Mouse (Mus musculus) limb, embryonic 15.5 days (tissue): ENCODE data around the gene Cntnap1. TPM values are rescaled to one million over a fixed set of nuclear protein-coding genes. Genes with fewer than 3 reads are reported as not detected.

Experiments
- ATAC-seq: fragments of 200-750 bp; cut with Nextera tagmentation; 2 replicates; pipeline ENCODE4 v1.8.0; 2017; ENCODE audit warnings: low read depth, moderate TSS enrichment; ENCODE audit not compliant: insufficient number of reproducible peaks, low FRiP score, low TSS enrichment
- H3K27ac ChIP-seq: fragments of 300-500 bp; sonication (generic); 2 replicates; pipeline ENCODE4 v1.5.1; 2015; ENCODE audit warnings: moderate library complexity, mild to moderate bottlenecking, inconsistent platforms
- H3K27me3 ChIP-seq: fragments of 300-500 bp; sonication (generic); 2 replicates; pipeline ENCODE4 v1.6.1; 2015; ENCODE audit warnings: inconsistent platforms
- H3K36me3 ChIP-seq: fragments of 300-500 bp; sonication (generic); 2 replicates; pipeline ENCODE4 v1.6.1; 2015; ENCODE audit warnings: inconsistent platforms
- H3K4me1 ChIP-seq: fragments of 300-500 bp; sonication (generic); 2 replicates; pipeline ENCODE4 v1.6.1; 2015; ENCODE audit warnings: inconsistent platforms
- H3K4me2 ChIP-seq: fragments of 300-500 bp; sonication (generic); 2 replicates; pipeline ENCODE4 v1.6.1; 2015; ENCODE audit warnings: mild to moderate bottlenecking, inconsistent platforms
- H3K4me3 ChIP-seq: fragments of 300-500 bp; sonication (generic); 2 replicates; pipeline ENCODE4 v1.5.1; 2015; ENCODE audit warnings: mild to moderate bottlenecking, inconsistent platforms
- H3K9ac ChIP-seq: fragments of 300-500 bp; sonication (generic); 2 replicates; pipeline ENCODE4 v1.6.1; 2015; ENCODE audit warnings: inconsistent platforms
- H3K9me3 ChIP-seq: fragments of 300-500 bp; sonication (generic); 2 replicates; pipeline ENCODE4 v1.6.1; 2016; ENCODE audit warnings: inconsistent platforms
- WGBS: fragments of 180-500 bp; shearing (Covaris S2); methylation state at CpG from one replicate; pipeline ENCODE4 v1.1.7; 2015; 5-methylcytosine and 5-hydroxymethylcytosine counted together
- microRNA-seq: library from miRNA; unstranded; fragments of <30 nt; microRNA quantifications from one replicate; pipeline ENCODE4, GENCODE M21; 2016
- polyA plus RNA-seq: library from polyadenylated mRNA; unstranded; fragments of >200 nt; fragmentation: Nextera tagmentation; extraction: Ambion mirVana; gene quantifications from 2 replicates; pipeline ENCODE4 v1.2.1, GENCODE M21; 2015

Cntnap1 gene
- polyA plus RNA-seq, 1 experiment from 2014 or later = 1.4 TPM

DNA sequence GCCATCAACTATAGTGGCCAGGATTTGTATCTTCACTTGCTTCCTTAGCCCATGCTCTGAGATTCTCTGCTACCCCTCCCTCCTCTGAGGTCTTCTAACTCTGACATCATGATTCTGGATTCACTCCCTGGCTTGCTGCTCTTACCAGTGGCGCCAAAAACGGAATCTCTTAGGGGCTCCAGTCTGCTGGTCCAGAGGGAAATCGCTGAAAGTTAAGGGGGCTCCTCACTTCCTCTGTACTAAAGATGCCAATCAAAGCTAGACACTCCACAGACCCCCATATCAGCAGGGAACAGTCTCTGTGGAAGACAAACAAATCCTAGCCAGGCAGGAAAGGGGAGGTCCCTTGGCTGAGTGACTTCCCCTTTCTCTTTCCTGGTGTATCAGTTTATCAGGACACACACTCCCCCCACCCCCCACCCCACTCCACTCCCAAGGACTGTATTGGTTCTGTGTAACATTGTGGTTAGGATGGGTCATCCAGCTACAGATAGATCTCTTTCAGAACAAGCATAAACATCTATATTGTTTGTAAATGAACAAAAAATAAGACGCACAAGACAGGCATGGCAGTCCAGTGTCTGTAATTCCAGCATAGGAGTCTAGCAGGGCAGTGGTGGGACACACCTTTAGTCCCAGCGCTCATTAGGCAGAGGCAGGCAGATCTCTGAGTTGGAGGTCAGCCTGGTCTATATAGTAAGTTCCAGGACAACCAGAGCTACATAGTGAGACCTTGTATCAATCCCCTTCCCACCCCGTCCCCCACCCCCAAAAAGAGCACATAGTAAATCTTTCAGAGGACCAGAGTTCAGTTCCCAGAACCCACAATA lies 61.9 kb downstream of the Cntnap1 start:
- ATAC-seq = peak; percentile 63
- whole genome bisulfite sequencing = 46% methylated on average over 6 of the region's 6 CpGs

GRCm38 (mm10) chr11:101233240-101233639 lies 62.9 kb downstream of the Cntnap1 start:
- Histone ChIP-seq H3K9ac (no peak overlapping the region), H3K27ac (no peak overlapping the region), H3K4me1 (peaks cover 43% of the 10 kb centered on the region), H3K27me3 (no peaks in the 10 kb centered on the region), H3K4me2 (no peak overlapping the region), H3K9me3 (no peaks in the 10 kb centered on the region), H3K4me3 (no peak overlapping the region), H3K36me3 (no peaks in the 10 kb centered on the region)
- WGBS = 92% methylated on average over 1 of the region's 1 CpGs
- ATAC-seq = no peak

More for the DNA sequence above, 61.9 kb downstream of the Cntnap1 start:
- Histone ChIP-seq H3K9me3 (no peaks in the 10 kb centered on the region), H3K27ac (peak overlapping the region; percentile 78), H3K4me2 (peak overlapping the region; percentile 37; the same call in 1 of the 2 replicates), H3K27me3 (no peaks in the 10 kb centered on the region), H3K4me3 (peak overlapping the region; percentile 19; the same call in 1 of the 2 replicates), H3K4me1 (peaks cover 36% of the 10 kb centered on the region), H3K9ac (no peak overlapping the region), H3K36me3 (no peaks in the 10 kb centered on the region)

DNA sequence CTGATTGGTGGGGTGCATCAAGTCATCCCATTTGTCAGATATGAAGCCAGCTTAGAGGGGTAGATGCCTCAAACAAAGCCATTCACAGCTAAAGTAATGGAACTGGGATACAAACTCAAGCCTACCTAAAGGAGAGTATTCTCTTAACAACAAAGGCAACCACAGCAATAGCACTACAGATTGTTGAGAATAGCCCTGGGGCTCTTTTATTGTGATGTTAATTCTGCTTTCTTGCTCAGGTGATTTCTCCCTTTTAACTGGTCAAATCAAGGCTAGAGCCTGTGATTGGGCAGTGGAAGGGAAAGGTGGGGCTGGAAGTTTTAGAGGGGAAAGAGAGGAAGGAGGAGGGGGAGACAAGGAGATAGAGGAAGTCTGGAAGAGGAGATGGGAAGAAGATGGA lies 63.8 kb downstream of the Cntnap1 start:
- no peak overlapping the region for H3K27ac ChIP-seq
- no peaks in the 10 kb centered on the region for H3K36me3 ChIP-seq
- no peaks in the 10 kb centered on the region for H3K27me3 ChIP-seq
- H3K4me3 ChIP-seq = no peak overlapping the region
- H3K9ac ChIP-seq = no peak overlapping the region
- no peaks in the 10 kb centered on the region for H3K9me3 ChIP-seq
- H3K4me1 ChIP-seq = peaks cover 45% of the 10 kb centered on the region
- ATAC-seq = no peak
- no peak overlapping the region for H3K4me2 ChIP-seq

DNA sequence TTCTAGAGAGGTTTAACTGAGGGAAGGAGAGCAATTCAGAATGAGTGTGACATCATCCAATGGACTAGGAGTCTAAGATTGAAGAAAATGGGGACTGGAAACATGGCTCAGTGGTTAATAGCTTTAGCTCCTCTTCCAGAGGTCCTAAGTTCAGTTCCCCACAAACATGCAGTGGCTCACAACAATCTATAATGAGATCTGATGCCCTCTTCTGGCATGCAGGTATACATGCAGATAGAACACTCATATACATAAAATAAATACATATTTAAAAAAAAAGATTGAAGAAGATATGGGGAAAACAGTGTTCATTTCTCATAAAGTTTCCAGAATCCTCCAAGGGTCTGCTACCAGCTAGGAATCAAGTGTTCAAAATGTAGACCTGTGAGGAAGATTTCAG lies 65.1 kb downstream of the Cntnap1 start:
- no peak overlapping the region for H3K4me2 ChIP-seq
- H3K27me3 ChIP-seq = no peaks in the 10 kb centered on the region
- H3K9me3 ChIP-seq = no peaks in the 10 kb centered on the region
- no peak for ATAC-seq
- no peak overlapping the region for H3K9ac ChIP-seq
- no peaks in the 10 kb centered on the region for H3K36me3 ChIP-seq
- no peak overlapping the region for H3K27ac ChIP-seq
- peaks cover 34% of the 10 kb centered on the region for H3K4me1 ChIP-seq
- H3K4me3 ChIP-seq = no peak overlapping the region

DNA sequence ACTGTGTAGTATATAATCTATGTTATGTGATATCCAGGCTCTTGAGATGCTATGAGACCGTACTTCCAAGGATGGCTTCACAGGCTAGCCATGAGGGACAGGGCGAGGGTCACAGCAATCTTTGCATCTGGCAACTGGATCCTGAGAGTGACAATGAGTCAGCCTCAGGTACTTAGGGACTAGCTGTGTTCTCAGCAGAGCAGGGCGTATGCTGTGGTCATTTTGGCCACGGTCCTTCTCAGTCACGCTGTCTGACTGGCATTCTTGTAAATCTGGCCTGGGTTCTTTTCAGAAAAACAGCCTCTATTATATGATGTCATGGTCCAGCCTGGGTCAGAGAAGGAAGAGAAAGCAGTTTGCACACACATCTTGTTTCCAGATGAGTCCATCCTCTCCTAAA lies 66.5 kb downstream of the Cntnap1 start:
- no peak overlapping the region for H3K9ac ChIP-seq
- peaks cover 20% of the 10 kb centered on the region for H3K4me1 ChIP-seq
- WGBS = 87% methylated on average over 5 of the region's 5 CpGs
- no peaks in the 10 kb centered on the region for H3K36me3 ChIP-seq
- no peak for ATAC-seq
- H3K4me2 ChIP-seq = no peak overlapping the region
- no peaks in the 10 kb centered on the region for H3K9me3 ChIP-seq
- H3K27ac ChIP-seq = no peak overlapping the region
- H3K27me3 ChIP-seq = no peaks in the 10 kb centered on the region; the same call in 1 of the 2 replicates
- H3K4me3 ChIP-seq = no peak overlapping the region

GRCm38 (mm10) chr11:101238071-101238647 lies 67.8 kb downstream of the Cntnap1 start:
- 16% methylated on average over 5 of the region's 5 CpGs for WGBS
- Histone ChIP-seq H3K9ac (no peak overlapping the region), H3K4me3 (no peak overlapping the region)

More at GRCm38 (mm10) chr11:101238071-101238647, 67.8 kb downstream of the Cntnap1 start:
- H3K36me3 ChIP-seq = no peaks in the 10 kb centered on the region
- ATAC-seq = 0 out of 2 replicates have a peak, but pooled peaks have one; percentile 52
- peaks cover 12% of the 10 kb centered on the region; the same call in 1 of the 2 replicates for H3K4me1 ChIP-seq
- no peaks in the 10 kb centered on the region for H3K9me3 ChIP-seq
- no peak overlapping the region for H3K4me2 ChIP-seq
- H3K27me3 ChIP-seq = no peaks in the 10 kb centered on the region; the same call in 1 of the 2 replicates
- peak overlapping the region; percentile 75 for H3K27ac ChIP-seq

Small RNAs within 50 kb of the gene (microRNA-seq; reads per million reads assigned to microRNA genes)
- not detected for gene Gm27626

Other genes with a start within 250 kb of the Cntnap1 start
- gene Stat3, start 231.0 kb upstream of the Cntnap1 start, polyA plus RNA-seq = 72.9 and 85.2 TPM in 2 replicates
- 368 and 413 TPM in 2 replicates for gene Cavin1, start 199.6 kb upstream of the Cntnap1 start, polyA plus RNA-seq
- 39.5 and 43.6 TPM in 2 replicates for gene Atp6v0a1, start 161.1 kb upstream of the Cntnap1 start, polyA plus RNA-seq
- gene Naglu, start 100.5 kb upstream of the Cntnap1 start, polyA plus RNA-seq = 12.7 and 16.4 TPM in 2 replicates
- 0.14 TPM in 1 of 2 replicates, not detected in the other for gene Hsd17b1, start 92.1 kb upstream of the Cntnap1 start, polyA plus RNA-seq
- gene Coasy, start 88.0 kb upstream of the Cntnap1 start, polyA plus RNA-seq = 40.3 TPM in 2 replicates
- gene Mlx, start 83.2 kb upstream of the Cntnap1 start, polyA plus RNA-seq = 51.7 and 53.8 TPM in 2 replicates
- 27.4 and 28.0 TPM in 2 replicates for gene Psmc3ip, start 75.1 kb upstream of the Cntnap1 start, polyA plus RNA-seq
- gene Retreg3, start 50.6 kb upstream of the Cntnap1 start, polyA plus RNA-seq = 20.6 and 28.0 TPM in 2 replicates
- gene Tubg1, start 50.6 kb upstream of the Cntnap1 start, polyA plus RNA-seq = 62.7 and 65.6 TPM in 2 replicates
- gene Tubg2, start 14.6 kb upstream of the Cntnap1 start, polyA plus RNA-seq = 5.7 and 6.8 TPM in 2 replicates
- gene Plekhh3, start 828 bp downstream of the Cntnap1 start, polyA plus RNA-seq = 21.7 and 22.1 TPM in 2 replicates
- gene Ccr10, start 4.9 kb downstream of the Cntnap1 start, polyA plus RNA-seq = 0.14 and 0.36 TPM in 2 replicates
- gene Ezh1, start 55.9 kb downstream of the Cntnap1 start, polyA plus RNA-seq = 15.6 and 17.6 TPM in 2 replicates
- 99.6 and 110 TPM in 2 replicates for gene Ramp2, start 75.5 kb downstream of the Cntnap1 start, polyA plus RNA-seq
- gene Vps25, start 83.2 kb downstream of the Cntnap1 start, polyA plus RNA-seq = 112 and 120 TPM in 2 replicates
- gene Wnk4, start 90.0 kb downstream of the Cntnap1 start, polyA plus RNA-seq = 7.9 and 9.9 TPM in 2 replicates
- 0.70 and 1.3 TPM in 2 replicates for gene Cntd1, start 108.5 kb downstream of the Cntnap1 start, polyA plus RNA-seq
- gene Coa3, start 108.6 kb downstream of the Cntnap1 start, polyA plus RNA-seq = 148 and 154 TPM in 2 replicates
- gene Becn1, start 131.8 kb downstream of the Cntnap1 start, polyA plus RNA-seq = 128 and 137 TPM in 2 replicates
- 116 and 125 TPM in 2 replicates for gene Psme3, start 145.7 kb downstream of the Cntnap1 start, polyA plus RNA-seq
- gene Aoc2, start 154.5 kb downstream of the Cntnap1 start, polyA plus RNA-seq = 1.0 and 1.2 TPM in 2 replicates
- gene Aoc3, start 160.1 kb downstream of the Cntnap1 start, polyA plus RNA-seq = 0.90 and 1.5 TPM in 2 replicates
- not detected in 2 replicates for gene G6pc, start 197.0 kb downstream of the Cntnap1 start, polyA plus RNA-seq
- 52.6 and 57.2 TPM in 2 replicates for gene Aarsd1, start 247.1 kb downstream of the Cntnap1 start, polyA plus RNA-seq